19 mouse cellular contexts compared by ENCODE assay signal in the genomic region with DNA sequence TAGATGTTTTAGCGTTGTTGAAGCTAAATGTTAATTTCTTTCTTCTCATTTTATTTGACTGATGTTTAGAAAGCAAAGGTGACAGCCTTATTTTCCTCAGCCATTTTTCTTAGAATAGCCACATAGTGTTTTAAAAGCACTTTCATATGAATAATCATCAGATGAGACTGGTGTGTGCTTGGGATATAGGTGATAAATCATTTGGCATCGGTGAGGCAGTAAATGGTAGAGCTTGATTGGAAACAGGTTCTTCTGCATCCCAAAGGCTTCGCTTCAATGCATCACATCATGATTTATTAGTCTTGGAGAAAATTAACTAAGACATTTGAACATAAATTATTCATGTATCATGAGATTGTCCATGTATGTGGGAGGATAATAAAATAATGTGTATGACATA.
DNase-seq lines count a peak whose midpoint lies in the region; ATAC-seq lines count a peak whose summit lies in the region.
"Had no signal": no experiment of that assay in that cellular context is flagged by ENCODE, and none has a peak within 500 bp of the region (broad histone marks: within the 10 kb centered on the region; RNA-seq: fewer than 3 reads in every experiment).

No protein-coding gene starts in this region.

- no peaks in the 10 kb centered on the region for H3K4me1 ChIP-seq in hindbrain, embryonic 12.5 days
- no peaks in the 10 kb centered on the region for H3K4me1 ChIP-seq in hindbrain, embryonic 16.5 days (ENCODE audit: control insufficient read depth, insufficient read depth, low read depth, low read length)
- no peaks in the 10 kb centered on the region for H3K4me1 ChIP-seq in neural tube, embryonic 12.5 days
- H3K4me1 ChIP-seq: embryonic facial prominence, embryonic 10.5 days; embryonic facial prominence, embryonic 12.5 days; forebrain, embryonic 13.5 days; forebrain, embryonic 15.5 days had no signal

- no peak overlapping the region for H3K27ac ChIP-seq in hindbrain, embryonic 12.5 days
- H3K27ac ChIP-seq in hindbrain, embryonic 16.5 days (ENCODE audit: low read depth, low read length): no peak overlapping the region
- no peak overlapping the region for H3K27ac ChIP-seq in neural tube, embryonic 12.5 days
- H3K27ac ChIP-seq: embryonic facial prominence, embryonic 10.5 days; embryonic facial prominence, embryonic 12.5 days; forebrain, embryonic 13.5 days; forebrain, embryonic 15.5 days had no signal

- no peak overlapping the region for H3K9ac ChIP-seq in hindbrain, embryonic 12.5 days
- no peak overlapping the region for H3K9ac ChIP-seq in hindbrain, embryonic 16.5 days (ENCODE audit: low read depth, low read length)
- H3K9ac ChIP-seq in neural tube, embryonic 12.5 days: no peak overlapping the region
- H3K9ac ChIP-seq: embryonic facial prominence, embryonic 12.5 days; forebrain, embryonic 13.5 days; forebrain, embryonic 15.5 days had no signal

- H3K36me3 ChIP-seq in hindbrain, embryonic 12.5 days: no peaks in the 10 kb centered on the region
- no peaks in the 10 kb centered on the region for H3K36me3 ChIP-seq in hindbrain, embryonic 16.5 days (ENCODE audit: control insufficient read depth, insufficient read depth, low read length)
- no peaks in the 10 kb centered on the region for H3K36me3 ChIP-seq in neural tube, embryonic 12.5 days
- H3K36me3 ChIP-seq: embryonic facial prominence, embryonic 10.5 days; embryonic facial prominence, embryonic 12.5 days; forebrain, embryonic 15.5 days had no signal

- WGBS in hindbrain, embryonic 12.5 days: 70% methylated on average over 3 of the region's 3 CpGs
- WGBS in hindbrain, embryonic 16.5 days: 74% methylated on average over 3 of the region's 3 CpGs
- 68% methylated on average over 3 of the region's 3 CpGs for WGBS in neural tube, embryonic 12.5 days

- DNase-seq in neural tube, embryonic 10.5 days (ENCODE audit: extremely low spot score, low spot score): no peak
- peak; percentile 12 for DNase-seq in mesoderm, embryonic 11.5 days (ENCODE audit: low read depth, low spot score)
- DNase-seq in kidney, adult 18-20 months: no peak
- DNase-seq in gastrocnemius, postnatal 10 days: no peak
- DNase-seq: adrenal gland, adult 2 months; adrenal gland, postnatal 10 days; adrenal gland, postnatal 25 days; cerebellum, adult 11 months; cerebellum, adult 18-20 months; cerebellum, adult 9-10 months; cerebellum, postnatal 10 days; cerebellum, postnatal 25 days had no signal

- H3K9me3 ChIP-seq in hindbrain, embryonic 12.5 days (replicated peaks): no peaks in the 10 kb centered on the region
- no peaks in the 10 kb centered on the region for H3K9me3 ChIP-seq in hindbrain, embryonic 16.5 days (ENCODE audit: control insufficient read depth, low read length)
- H3K9me3 ChIP-seq in neural tube, embryonic 12.5 days: no peaks in the 10 kb centered on the region
- H3K9me3 ChIP-seq: embryonic facial prominence, embryonic 10.5 days; embryonic facial prominence, embryonic 12.5 days; forebrain, embryonic 13.5 days; forebrain, embryonic 15.5 days had no signal

- H3K4me3 ChIP-seq in hindbrain, embryonic 12.5 days: no peak overlapping the region
- no peak overlapping the region for H3K4me3 ChIP-seq in hindbrain, embryonic 16.5 days (ENCODE audit: low read length)
- H3K4me3 ChIP-seq in neural tube, embryonic 12.5 days: no peak overlapping the region
- H3K4me3 ChIP-seq: embryonic facial prominence, embryonic 10.5 days; embryonic facial prominence, embryonic 12.5 days; forebrain, embryonic 13.5 days; forebrain, embryonic 15.5 days had no signal

- no peaks in the 10 kb centered on the region for H3K27me3 ChIP-seq in hindbrain, embryonic 12.5 days
- no peaks in the 10 kb centered on the region for H3K27me3 ChIP-seq in hindbrain, embryonic 16.5 days (replicated peaks; ENCODE audit: control insufficient read depth, insufficient read depth, low read length)
- H3K27me3 ChIP-seq in neural tube, embryonic 12.5 days (replicated peaks): no peaks in the 10 kb centered on the region
- H3K27me3 ChIP-seq: embryonic facial prominence, embryonic 12.5 days; forebrain, embryonic 13.5 days; forebrain, embryonic 15.5 days had no signal

- ATAC-seq in hindbrain, embryonic 12.5 days (ENCODE audit: low FRiP score): peak; percentile 43; the same call in 1 of the 2 replicates
- ATAC-seq in hindbrain, embryonic 16.5 days: no peak
- peak; percentile 71; the same call in 1 of the 2 replicates for ATAC-seq in neural tube, embryonic 12.5 days (ENCODE audit: low FRiP score, low read depth)
- ATAC-seq: forebrain, embryonic 13.5 days; forebrain, embryonic 15.5 days had no signal

- H3K4me2 ChIP-seq in hindbrain, embryonic 12.5 days (replicated peaks): no peak overlapping the region
- H3K4me2 ChIP-seq in hindbrain, embryonic 16.5 days (ENCODE audit: low read length): no peak overlapping the region
- H3K4me2 ChIP-seq in neural tube, embryonic 12.5 days (replicated peaks): no peak overlapping the region
- H3K4me2 ChIP-seq: embryonic facial prominence, embryonic 12.5 days; forebrain, embryonic 13.5 days; forebrain, embryonic 15.5 days had no signal
